In genomic region chr8:64659097-64659496, GRCm38 (mm10) we compare ENCODE assay signal across 8 mouse cellular contexts. TPM values are rescaled to one million over a fixed set of nuclear protein-coding genes. Genes with fewer than 3 reads are reported as not detected.
DNase-seq lines count a peak whose midpoint lies in the region; ATAC-seq lines count a peak whose summit lies in the region.

No protein-coding gene starts in this region.

- no peak for DNase-seq in frontal cortex, postnatal 25 days (ENCODE audit: low spot score in 2 of 2)
- DNase-seq in CD4-positive, CD25-positive, alpha-beta regulatory T cell, adult 2 months (ENCODE audit: low read depth, low spot score): peak; percentile 20
- DNase-seq in cerebellum, postnatal 36 days: peak; percentile 62 to 75
- DNase-seq in layer of hippocampus, postnatal 36 days: peak; percentile 47 to 63
- DNase-seq in B cell, adult 2 months: no peak
- DNase-seq in ovary, postnatal 36 days (ENCODE audit: low spot score): no peak
- no peak for DNase-seq in gastrocnemius, postnatal 4 days (ENCODE audit: low spot score in 2 of 2)

- peak; percentile 63 for ATAC-seq in frontal cortex, adult (ENCODE audit: low TSS enrichment)

RNA-seq across cellular contexts. Expression of gene Cpe, which starts 33.8 kb away (rescaled TPM):
- 1,000 to 10,000 TPM; 2,857 to 3,040 TPM for total RNA-seq in layer of hippocampus, postnatal 36 days (2021)
- total RNA-seq in gastrocnemius, postnatal 4 days (2021): 100 to 1,000 TPM in 1 of 2 experiments, 10 to 100 TPM in 1; 96.8 to 101 TPM

Comparison
In these comparisons a context has a peak if more than half of its experiments do, and no peak if none do; other contexts are left out.
1. DNase-seq: peak in CD4-positive, CD25-positive, alpha-beta regulatory T cell, adult 2 months (single experiment), cerebellum, postnatal 36 days (2 of 2) and layer of hippocampus, postnatal 36 days (2 of 2); none in frontal cortex, postnatal 25 days (0 of 2), B cell, adult 2 months (0 of 2), ovary, postnatal 36 days (single experiment) and gastrocnemius, postnatal 4 days (0 of 2).
2. RNA of gene Cpe, which starts 33.8 kb away (total RNA-seq): 2,857 to 3,040 TPM in layer of hippocampus, postnatal 36 days; 96.8 to 101 TPM in gastrocnemius, postnatal 4 days; every median in the first group is over 10 times any median in the second.